Mouse (Mus musculus): ENCODE results near the gene Myl6. TPM values are rescaled to one million over a fixed set of nuclear protein-coding genes. Genes with fewer than 3 reads are reported as not detected.

Gene Myl6
- polyA plus RNA-seq, 1 experiment from 2014 or later, result 1,275 TPM

- no peaks in the 10 kb centered on the region for H3K27me3 ChIP-seq (replicated peaks)
- H3K9ac ChIP-seq, result no peak overlapping the region
- no peak overlapping the region for H3K4me3 ChIP-seq
- peaks cover 13% of the 10 kb centered on the region for H3K4me1 ChIP-seq (replicated peaks)
- 84% methylated on average over 6 of the region's 6 CpGs for WGBS
- H3K9me3 ChIP-seq (replicated peaks), result no peaks in the 10 kb centered on the region
- H3K36me3 ChIP-seq, result peaks cover 9% of the 10 kb centered on the region
- H3K27ac ChIP-seq (ENCODE audit: poor library complexity, severe bottlenecking), result no peak overlapping the region
- no peak overlapping the region for H3K4me2 ChIP-seq
- ATAC-seq (ENCODE audit: insufficient number of reproducible peaks, low FRiP score), result no peak
These were observed 36.3 kb downstream of the Myl6 start for GRCm38 (mm10) chr10:128457676-128458075.

GRCm38 (mm10) chr10:128455280-128455679 is 38.7 kb downstream of the Myl6 start:
- Histone ChIP-seq H3K4me3 (no peak overlapping the region), H3K9ac (no peak overlapping the region), H3K27ac (ENCODE audit: poor library complexity, severe bottlenecking) (no peak overlapping the region), H3K27me3 (replicated peaks) (no peaks in the 10 kb centered on the region), H3K9me3 (replicated peaks) (no peaks in the 10 kb centered on the region), H3K4me1 (replicated peaks) (peaks cover 3% of the 10 kb centered on the region), H3K36me3 (no peaks in the 10 kb centered on the region), H3K4me2 (peak overlapping the region; percentile 50)
- WGBS, result 6% methylated on average over 6 of the region's 6 CpGs
- ATAC-seq (ENCODE audit: insufficient number of reproducible peaks, low FRiP score), result no peak

- no peak for ATAC-seq (ENCODE audit: insufficient number of reproducible peaks, low FRiP score)
- H3K4me3 ChIP-seq, result no peak overlapping the region
These were observed 39.5 kb downstream of the Myl6 start for GRCm38 (mm10) chr10:128454471-128454870.

GRCm38 (mm10) chr10:128451014-128451413 is 42.9 kb downstream of the Myl6 start:
- Histone ChIP-seq H3K27ac (ENCODE audit: poor library complexity, severe bottlenecking) (no peak overlapping the region), H3K4me3 (no peak overlapping the region), H3K9me3 (replicated peaks) (no peaks in the 10 kb centered on the region), H3K4me2 (no peak overlapping the region), H3K9ac (no peak overlapping the region), H3K4me1 (replicated peaks) (no peaks in the 10 kb centered on the region), H3K27me3 (replicated peaks) (no peaks in the 10 kb centered on the region), H3K36me3 (no peaks in the 10 kb centered on the region)
- no peak for ATAC-seq (ENCODE audit: insufficient number of reproducible peaks, low FRiP score)
- WGBS, result 73% methylated on average over 6 of the region's 6 CpGs

More at GRCm38 (mm10) chr10:128454471-128454870, 39.5 kb downstream of the Myl6 start:
- no peaks in the 10 kb centered on the region for H3K27me3 ChIP-seq (replicated peaks)
- no peak overlapping the region for H3K4me2 ChIP-seq
- H3K9ac ChIP-seq, result no peak overlapping the region
- H3K9me3 ChIP-seq (replicated peaks), result no peaks in the 10 kb centered on the region
- no peaks in the 10 kb centered on the region for H3K36me3 ChIP-seq
- H3K4me1 ChIP-seq (replicated peaks), result no peaks in the 10 kb centered on the region
- no peak overlapping the region for H3K27ac ChIP-seq (ENCODE audit: poor library complexity, severe bottlenecking)
- WGBS, result 75% methylated on average over 3 of the region's 3 CpGs

- Histone ChIP-seq H3K27ac (ENCODE audit: poor library complexity, severe bottlenecking) (no peak overlapping the region), H3K4me2 (no peak overlapping the region), H3K36me3 (peaks cover 21% of the 10 kb centered on the region), H3K27me3 (replicated peaks) (no peaks in the 10 kb centered on the region), H3K4me3 (no peak overlapping the region), H3K4me1 (replicated peaks) (no peaks in the 10 kb centered on the region), H3K9me3 (replicated peaks) (no peaks in the 10 kb centered on the region), H3K9ac (no peak overlapping the region)
- ATAC-seq (ENCODE audit: insufficient number of reproducible peaks, low FRiP score), result no peak
- WGBS, result 67% methylated on average over 4 of the region's 4 CpGs
These were observed 48.5 kb downstream of the Myl6 start for GRCm38 (mm10) chr10:128445407-128445806.

GRCm38 (mm10) chr10:128444354-128444753 is 49.6 kb downstream of the Myl6 start:
- ATAC-seq (ENCODE audit: insufficient number of reproducible peaks, low FRiP score), result no peak
- WGBS, result 67% methylated on average over 6 of the region's 6 CpGs
- Histone ChIP-seq H3K9me3 (replicated peaks) (no peaks in the 10 kb centered on the region), H3K4me2 (no peak overlapping the region), H3K4me3 (no peak overlapping the region), H3K9ac (no peak overlapping the region), H3K27me3 (replicated peaks) (no peaks in the 10 kb centered on the region), H3K4me1 (replicated peaks) (no peaks in the 10 kb centered on the region), H3K36me3 (peaks cover 30% of the 10 kb centered on the region), H3K27ac (ENCODE audit: poor library complexity, severe bottlenecking) (no peak overlapping the region)

- no peaks in the 10 kb centered on the region for H3K27me3 ChIP-seq (replicated peaks)
- WGBS, result 74% methylated on average over 1 of the region's 1 CpGs
- no peak overlapping the region for H3K9ac ChIP-seq
- peaks cover 45% of the 10 kb centered on the region for H3K36me3 ChIP-seq
- no peak overlapping the region for H3K4me2 ChIP-seq
- no peaks in the 10 kb centered on the region for H3K9me3 ChIP-seq (replicated peaks)
- H3K4me3 ChIP-seq, result no peak overlapping the region
- no peak overlapping the region for H3K27ac ChIP-seq (ENCODE audit: poor library complexity, severe bottlenecking)
- no peak for ATAC-seq (ENCODE audit: insufficient number of reproducible peaks, low FRiP score)
- peaks cover 5% of the 10 kb centered on the region for H3K4me1 ChIP-seq (replicated peaks)
These were observed 51.2 kb downstream of the Myl6 start for GRCm38 (mm10) chr10:128442718-128443117.

GRCm38 (mm10) chr10:128441324-128442119 is 52.4 kb downstream of the Myl6 start:
- H3K36me3 ChIP-seq, result peaks cover 56% of the 10 kb centered on the region
- H3K4me1 ChIP-seq (replicated peaks), result peaks cover 5% of the 10 kb centered on the region
- no peak overlapping the region for H3K4me3 ChIP-seq
- no peaks in the 10 kb centered on the region for H3K9me3 ChIP-seq (replicated peaks)
- H3K4me2 ChIP-seq, result no peak overlapping the region
- no peak overlapping the region for H3K9ac ChIP-seq
- 89% methylated on average over 10 of the region's 10 CpGs for WGBS
- H3K27me3 ChIP-seq (replicated peaks), result no peaks in the 10 kb centered on the region
- ATAC-seq (ENCODE audit: insufficient number of reproducible peaks, low FRiP score), result no peak
- H3K27ac ChIP-seq (ENCODE audit: poor library complexity, severe bottlenecking), result no peak overlapping the region

Small RNA genes within 50 kb of the gene (microRNA-seq; reads per million reads assigned to microRNA genes)
- not detected for gene Mir6916
- gene Mir8105, result not detected

Other genes starting within 250 kb of the Myl6 start
- gene Apon, start 240.0 kb downstream of the Myl6 start, polyA plus RNA-seq (2016; fragmentation: Nextera tagmentation; extraction: Ambion mirVana), result 0.20 and 0.31 TPM in 2 replicates
- gene Apof, start 225.5 kb downstream of the Myl6 start, polyA plus RNA-seq (2016; fragmentation: Nextera tagmentation; extraction: Ambion mirVana), result 0.45 TPM in 1 of 2 replicates, not detected in the other
- gene Stat2, start 223.6 kb downstream of the Myl6 start, polyA plus RNA-seq (2016; fragmentation: Nextera tagmentation; extraction: Ambion mirVana), result 11.2 and 12.2 TPM in 2 replicates
- 1.2 and 1.8 TPM in 2 replicates for gene Il23a, start 195.4 kb downstream of the Myl6 start, polyA plus RNA-seq (2016; fragmentation: Nextera tagmentation; extraction: Ambion mirVana)
- 30.0 and 31.7 TPM in 2 replicates for gene Pan2, start 190.8 kb downstream of the Myl6 start, polyA plus RNA-seq (2016; fragmentation: Nextera tagmentation; extraction: Ambion mirVana)
- 201 and 209 TPM in 2 replicates for gene Cnpy2, start 171.7 kb downstream of the Myl6 start, polyA plus RNA-seq (2016; fragmentation: Nextera tagmentation; extraction: Ambion mirVana)
- gene Cs, start 156.4 kb downstream of the Myl6 start, polyA plus RNA-seq (2016; fragmentation: Nextera tagmentation; extraction: Ambion mirVana), result 418 and 430 TPM in 2 replicates
- 15.9 and 16.2 TPM in 2 replicates for gene Coq10a, start 125.1 kb downstream of the Myl6 start, polyA plus RNA-seq (2016; fragmentation: Nextera tagmentation; extraction: Ambion mirVana)
- gene Ankrd52, start 117.0 kb downstream of the Myl6 start, polyA plus RNA-seq (2016; fragmentation: Nextera tagmentation; extraction: Ambion mirVana), result 10.6 and 11.3 TPM in 2 replicates
- gene Slc39a5, start 92.9 kb downstream of the Myl6 start, polyA plus RNA-seq (2016; fragmentation: Nextera tagmentation; extraction: Ambion mirVana), result 0.28 and 0.42 TPM in 2 replicates
- gene Nabp2, start 82.7 kb downstream of the Myl6 start, polyA plus RNA-seq (2016; fragmentation: Nextera tagmentation; extraction: Ambion mirVana), result 57.3 and 57.9 TPM in 2 replicates
- 27.7 and 29.9 TPM in 2 replicates for gene Rnf41, start 82.5 kb downstream of the Myl6 start, polyA plus RNA-seq (2016; fragmentation: Nextera tagmentation; extraction: Ambion mirVana)
- gene Smarcc2, start 34.9 kb downstream of the Myl6 start, polyA plus RNA-seq (2016; fragmentation: Nextera tagmentation; extraction: Ambion mirVana), result 83.3 and 86.9 TPM in 2 replicates
- 3.0 and 4.0 TPM in 2 replicates for gene Myl6b, start 4.5 kb upstream of the Myl6 start, polyA plus RNA-seq (2016; fragmentation: Nextera tagmentation; extraction: Ambion mirVana)
- gene Esyt1, start 31.7 kb upstream of the Myl6 start, polyA plus RNA-seq (2016; fragmentation: Nextera tagmentation; extraction: Ambion mirVana), result 25.0 and 26.5 TPM in 2 replicates
- gene Zc3h10, start 53.6 kb upstream of the Myl6 start, polyA plus RNA-seq (2016; fragmentation: Nextera tagmentation; extraction: Ambion mirVana), result 10.2 and 11.9 TPM in 2 replicates
- 2,275 and 2,341 TPM in 2 replicates for gene Rpl41, start 55.2 kb upstream of the Myl6 start, polyA plus RNA-seq (2016; fragmentation: Nextera tagmentation; extraction: Ambion mirVana)
- 132 and 136 TPM in 2 replicates for gene Pa2g4, start 71.8 kb upstream of the Myl6 start, polyA plus RNA-seq (2016; fragmentation: Nextera tagmentation; extraction: Ambion mirVana)
- gene Erbb3, start 95.5 kb upstream of the Myl6 start, polyA plus RNA-seq (2016; fragmentation: Nextera tagmentation; extraction: Ambion mirVana), result 7.5 and 7.6 TPM in 2 replicates
- gene Rps26, start 132.6 kb upstream of the Myl6 start, polyA plus RNA-seq (2016; fragmentation: Nextera tagmentation; extraction: Ambion mirVana), result 420 and 432 TPM in 2 replicates
- gene Ikzf4, start 151.8 kb upstream of the Myl6 start, polyA plus RNA-seq (2016; fragmentation: Nextera tagmentation; extraction: Ambion mirVana), result 2.0 and 3.0 TPM in 2 replicates
- gene Suox, start 179.9 kb upstream of the Myl6 start, polyA plus RNA-seq (2016; fragmentation: Nextera tagmentation; extraction: Ambion mirVana), result 10.7 and 12.8 TPM in 2 replicates
- 71.3 and 72.9 TPM in 2 replicates for gene Rab5b, start 202.1 kb upstream of the Myl6 start, polyA plus RNA-seq (2016; fragmentation: Nextera tagmentation; extraction: Ambion mirVana)
- gene Pmel, start 210.1 kb upstream of the Myl6 start, polyA plus RNA-seq (2016; fragmentation: Nextera tagmentation; extraction: Ambion mirVana), result 0.99 and 1.0 TPM in 2 replicates
- gene Cdk2, start 210.9 kb upstream of the Myl6 start, polyA plus RNA-seq (2016; fragmentation: Nextera tagmentation; extraction: Ambion mirVana), result 106 and 109 TPM in 2 replicates

Data from heart, embryonic 12.5 days (tissue).